Comparison of ENCODE assay signal across 12 mouse cellular contexts in genomic region chr1:127015042-127015893, GRCm38 (mm10).
A peak's percentile ranks its signal among the peaks of the same experiment; 100 is the strongest.
DNase-seq lines count a peak whose midpoint lies in the region; ATAC-seq and TF ChIP-seq lines count a peak whose summit lies in the region.
"Had no signal": no experiment of that assay in that cellular context is flagged by ENCODE, and none has a peak within 500 bp of the region (broad histone marks: within the 10 kb centered on the region; RNA-seq: fewer than 3 reads in every experiment).

No protein-coding gene starts in this region.

- no peaks in the 10 kb centered on the region for H3K27me3 ChIP-seq in lung, embryonic 15.5 days
- no peaks in the 10 kb centered on the region for H3K27me3 ChIP-seq in forebrain, embryonic 16.5 days (replicated peaks; ENCODE audit: control insufficient read depth, insufficient read depth, low read length)
- H3K27me3 ChIP-seq: embryonic facial prominence, embryonic 13.5 days; liver, embryonic 15.5 days had no signal

- H3K4me3 ChIP-seq in lung, embryonic 15.5 days, result no peak overlapping the region
- H3K4me3 ChIP-seq in lung, adult 2 months (replicated peaks; ENCODE audit: extremely low read depth, low read depth, low read length), result no peak overlapping the region
- H3K4me3 ChIP-seq in forebrain, embryonic 16.5 days (replicated peaks; ENCODE audit: low read length), result no peak overlapping the region
- H3K4me3 ChIP-seq: embryonic facial prominence, embryonic 13.5 days; liver, embryonic 15.5 days had no signal

- DNase-seq in lung, adult 2 months, result no peak
- peak; percentile 61 to 79 for DNase-seq in kidney, postnatal 25 days
- DNase-seq in retina, postnatal 1 day, result peak; percentile 98
- no peak for DNase-seq in cerebellum, postnatal 10 days
- DNase-seq in spleen, postnatal 14 days (ENCODE audit: low spot score in 2 of 2), result no peak
- DNase-seq in right cerebral cortex, adult 2 months (ENCODE audit: low spot score in 2 of 2), result no peak
- DNase-seq: heart, postnatal 10 days; thymus, postnatal 36 days had no signal

- H3K9me3 ChIP-seq in lung, embryonic 15.5 days, result no peaks in the 10 kb centered on the region
- H3K9me3 ChIP-seq in forebrain, embryonic 16.5 days (ENCODE audit: control insufficient read depth, low read length), result no peaks in the 10 kb centered on the region
- H3K9me3 ChIP-seq: embryonic facial prominence, embryonic 13.5 days; liver, embryonic 15.5 days had no signal

- H3K4me1 ChIP-seq in lung, embryonic 15.5 days, result 0 out of 2 replicates have a peak, but pooled peaks cover 7% of the 10 kb centered on the region
- no peaks in the 10 kb centered on the region for H3K4me1 ChIP-seq in lung, adult 2 months (ENCODE audit: control insufficient read depth, insufficient read depth, low read length)
- peaks cover 7% of the 10 kb centered on the region for H3K4me1 ChIP-seq in forebrain, embryonic 16.5 days (replicated peaks; ENCODE audit: control insufficient read depth, insufficient read depth, low read length)
- H3K4me1 ChIP-seq: liver, embryonic 15.5 days had no signal

- no peak overlapping the region for H3K27ac ChIP-seq in lung, embryonic 15.5 days
- peak overlapping the region; percentile 45 for H3K27ac ChIP-seq in forebrain, embryonic 16.5 days (ENCODE audit: low read length)
- H3K27ac ChIP-seq: embryonic facial prominence, embryonic 13.5 days; liver, embryonic 15.5 days had no signal

- no peak overlapping the region for H3K9ac ChIP-seq in lung, embryonic 15.5 days
- H3K9ac ChIP-seq in forebrain, embryonic 16.5 days (replicated peaks; ENCODE audit: low read depth, low read length), result no peak overlapping the region
- H3K9ac ChIP-seq: embryonic facial prominence, embryonic 13.5 days; liver, embryonic 15.5 days had no signal

- WGBS in lung, embryonic 15.5 days, result 28% methylated on average over 8 of the region's 8 CpGs
- 38% methylated on average over 8 of the region's 8 CpGs for WGBS in lung, adult 2 months
- WGBS in forebrain, embryonic 16.5 days, result 3% methylated on average over 8 of the region's 8 CpGs

- peak; percentile 79; the same call in 1 of the 2 replicates for ATAC-seq in lung, embryonic 15.5 days (ENCODE audit: borderline replicate concordance, extremely low read depth, low FRiP score, low TSS enrichment)
- ATAC-seq in forebrain, embryonic 16.5 days, result peak; percentile 83

- no peaks in the 10 kb centered on the region for H3K36me3 ChIP-seq in lung, embryonic 15.5 days
- no peaks in the 10 kb centered on the region for H3K36me3 ChIP-seq in forebrain, embryonic 16.5 days (ENCODE audit: control insufficient read depth, insufficient read depth)
- H3K36me3 ChIP-seq: embryonic facial prominence, embryonic 13.5 days; liver, embryonic 15.5 days had no signal

- no peak for TF ChIP-seq CTCF in lung, adult 2 months (IDR thresholded peaks at IDR 0.05; ENCODE audit: insufficient read depth, low read length)

- no peak for TF ChIP-seq POLR2A in lung, adult 2 months (IDR thresholded peaks at IDR 0.05; ENCODE audit: borderline replicate concordance, extremely low read depth, low read depth, low read length)

- no peak overlapping the region for H3K4me2 ChIP-seq in lung, embryonic 15.5 days
- H3K4me2 ChIP-seq in forebrain, embryonic 16.5 days (ENCODE audit: low read length), result no peak overlapping the region
- H3K4me2 ChIP-seq: embryonic facial prominence, embryonic 13.5 days; liver, embryonic 15.5 days had no signal

Comparison
In these comparisons a context has a peak if more than half of its experiments do, and no peak if none do; other contexts are left out.
1. DNase-seq: peak in kidney, postnatal 25 days (2 of 2) and retina, postnatal 1 day (single experiment); none in lung, adult 2 months (single experiment), cerebellum, postnatal 10 days (0 of 2), spleen, postnatal 14 days (0 of 2) and right cerebral cortex, adult 2 months (0 of 2).